Mouse (Mus musculus): ENCODE measurements around the gene Rps26.
A peak's percentile ranks its signal among the peaks of the same experiment; 100 is the strongest.
"Not testable (repeated sequence)": the region's sequence is repeated elsewhere in the genome, so short reads cannot be mapped to it uniquely, and the experiment has no call there.

Rps26 gene

GRCm38 (mm10) chr10:128641871-128642270 lies 15.3 kb upstream of the Rps26 start:
- DNase-seq (ENCODE audit: low read depth, low spot score): no peak

DNA sequence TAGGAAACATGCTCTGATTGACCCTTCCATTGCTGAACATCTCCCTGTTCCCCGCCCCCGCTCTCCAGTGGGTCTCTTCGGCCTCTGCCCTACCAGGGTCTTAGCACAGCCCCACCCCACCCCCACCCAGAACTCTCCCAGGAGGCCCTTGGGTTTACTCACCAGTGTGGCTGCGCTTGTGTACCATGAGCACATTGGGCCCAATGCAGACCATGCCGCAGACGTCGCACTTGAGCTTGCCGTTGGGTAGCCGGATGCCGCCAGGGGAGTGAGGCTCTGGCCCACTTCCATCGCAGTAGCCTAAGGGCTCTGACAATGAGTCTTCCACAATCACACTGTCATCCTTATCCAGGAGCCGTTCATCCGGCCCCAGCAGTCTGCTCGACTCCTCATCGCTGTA lies 14.3 kb upstream of the Rps26 start:
- DNase-seq (ENCODE audit: low read depth, low spot score): no peak

GRCm38 (mm10) chr10:128639999-128640398 lies 13.5 kb upstream of the Rps26 start:
- no peak for DNase-seq (ENCODE audit: low read depth, low spot score)

DNA sequence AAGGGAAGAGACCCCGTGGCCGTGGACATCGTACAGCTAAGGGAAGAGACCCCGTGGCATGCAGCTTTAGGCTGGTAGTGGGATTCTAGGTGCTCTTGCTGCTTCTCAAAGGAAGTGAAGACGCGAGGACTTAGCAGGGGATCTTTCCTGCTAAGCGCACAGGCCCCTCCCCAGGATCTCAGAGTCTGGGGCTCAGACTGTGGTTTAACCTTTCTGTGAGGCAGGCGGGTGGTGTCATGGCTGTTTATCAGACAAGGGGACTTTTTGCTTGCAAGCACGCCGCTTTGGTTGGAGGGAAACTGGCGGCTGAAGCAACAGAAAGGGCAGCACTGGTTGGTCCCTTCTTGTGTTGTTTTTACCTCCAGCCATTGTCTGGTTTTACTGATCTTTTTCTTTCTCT lies 10.5 kb upstream of the Rps26 start:
- DNase-seq (ENCODE audit: low read depth, low spot score): no peak

GRCm38 (mm10) chr10:128636561-128636960 lies 10.0 kb upstream of the Rps26 start:
- DNase-seq (ENCODE audit: low read depth, low spot score): no peak

DNA sequence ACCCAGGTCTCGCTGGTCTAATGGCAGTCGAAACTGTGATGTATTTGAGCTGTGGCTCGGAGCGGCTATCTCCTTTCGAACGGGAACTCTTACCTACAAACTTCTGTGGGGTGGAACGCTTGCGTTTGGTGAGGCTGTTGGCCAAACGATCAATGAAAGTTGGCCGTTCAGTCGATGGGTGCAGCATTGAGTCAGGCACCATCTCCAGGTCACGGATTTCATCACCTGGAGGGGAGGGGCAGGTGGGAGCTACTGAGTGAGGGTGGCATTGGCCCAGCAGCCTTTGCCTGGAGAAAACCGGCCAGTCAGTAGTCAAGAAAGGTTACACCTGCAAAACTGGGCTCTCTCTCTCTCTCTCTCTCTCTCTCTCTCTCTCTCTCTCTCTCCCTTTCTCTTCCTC lies 9.2 kb upstream of the Rps26 start:
- no peak for DNase-seq (ENCODE audit: low read depth, low spot score)

GRCm38 (mm10) chr10:128631571-128631970 lies 5.0 kb upstream of the Rps26 start:
- no peak for DNase-seq (ENCODE audit: low read depth, low spot score)

DNA sequence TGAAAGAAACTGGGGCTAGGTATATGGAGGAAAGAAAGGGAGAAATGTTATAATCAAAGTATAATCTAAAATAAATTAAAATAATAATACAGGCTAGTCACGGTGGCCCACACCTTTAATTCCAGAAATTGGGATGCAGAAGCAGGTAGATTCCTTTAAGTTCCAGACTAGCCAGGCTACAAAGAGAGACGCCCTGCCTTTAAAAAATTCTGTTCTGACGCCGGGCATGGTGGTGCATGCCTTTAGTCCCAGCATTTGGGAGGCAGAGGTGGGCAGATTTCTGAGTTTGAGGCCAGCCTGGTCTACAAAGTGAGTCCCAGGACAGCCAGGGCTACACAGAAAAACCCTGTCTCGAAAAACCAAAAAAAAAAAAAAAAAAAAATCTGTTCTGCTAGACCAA lies 3.8 kb upstream of the Rps26 start:
- not testable (repeated sequence) for DNase-seq (ENCODE audit: low read depth, low spot score)

GRCm38 (mm10) chr10:128629746-128630145 lies 3.2 kb upstream of the Rps26 start:
- no peak for DNase-seq (ENCODE audit: low read depth, low spot score)

- no peak for DNase-seq (ENCODE audit: low read depth, low spot score)
Observed at GRCm38 (mm10) chr10:128627398-128628317, 1.1 kb upstream of the Rps26 start.

- DNase-seq (ENCODE audit: low read depth, low spot score): no peak
Observed at GRCm38 (mm10) chr10:128625287-128625894, 1.2 kb downstream of the Rps26 start.

- not testable (repeated sequence) for DNase-seq (ENCODE audit: low read depth, low spot score)
Observed at GRCm38 (mm10) chr10:128623106-128623613, 3.4 kb downstream of the Rps26 start.

GRCm38 (mm10) chr10:128622702-128623101 lies 3.8 kb downstream of the Rps26 start:
- no peak for DNase-seq (ENCODE audit: low read depth, low spot score)

DNA sequence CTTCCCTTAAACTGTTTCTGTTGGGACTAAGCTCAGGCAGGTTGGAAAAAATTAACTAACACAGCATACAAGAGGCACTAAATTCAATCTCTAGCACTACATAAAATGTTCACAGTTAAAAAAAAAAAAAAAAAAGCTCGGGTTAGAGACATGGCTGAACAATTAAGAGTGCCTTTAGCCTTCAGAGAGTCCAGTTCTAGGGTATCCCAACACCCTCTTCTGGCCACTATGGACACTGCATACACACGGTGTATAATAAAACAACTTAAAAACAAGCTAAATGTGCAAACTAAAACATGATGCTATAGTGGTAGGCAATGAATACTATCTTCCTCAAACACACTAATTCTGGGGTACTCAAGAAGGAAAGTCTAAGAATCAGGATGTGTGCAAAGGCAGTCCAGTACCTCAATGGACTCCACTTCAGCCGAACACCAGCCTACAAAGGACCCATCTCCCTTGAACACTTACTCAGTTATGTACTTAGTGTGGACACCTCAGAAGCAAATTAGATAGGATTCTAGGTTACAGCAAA lies 4.5 kb downstream of the Rps26 start:
- DNase-seq (ENCODE audit: low read depth, low spot score): peak; percentile 57

DNA sequence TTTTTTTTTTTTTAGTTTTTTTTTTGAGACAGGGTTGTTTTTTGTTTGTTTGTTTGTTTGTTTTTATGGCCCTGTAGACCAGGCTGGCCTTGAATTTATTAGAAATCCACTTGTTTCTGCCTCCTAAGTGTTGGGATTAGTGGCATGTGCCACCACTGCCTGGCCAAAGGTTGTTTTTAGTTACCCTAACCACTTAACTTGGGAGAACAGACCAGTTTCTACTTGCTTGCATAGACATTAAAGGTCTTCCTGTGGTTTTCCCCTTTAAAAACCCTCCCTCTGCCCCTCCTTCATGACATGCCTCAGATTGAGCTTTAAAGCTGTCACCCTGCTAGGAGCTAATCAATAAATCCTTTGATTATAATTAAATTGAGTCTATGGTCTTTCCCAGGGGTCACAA lies 6.3 kb downstream of the Rps26 start:
- DNase-seq (ENCODE audit: low read depth, low spot score): no peak

GRCm38 (mm10) chr10:128619148-128619547 lies 7.4 kb downstream of the Rps26 start:
- DNase-seq (ENCODE audit: low read depth, low spot score): not testable (repeated sequence)

DNA sequence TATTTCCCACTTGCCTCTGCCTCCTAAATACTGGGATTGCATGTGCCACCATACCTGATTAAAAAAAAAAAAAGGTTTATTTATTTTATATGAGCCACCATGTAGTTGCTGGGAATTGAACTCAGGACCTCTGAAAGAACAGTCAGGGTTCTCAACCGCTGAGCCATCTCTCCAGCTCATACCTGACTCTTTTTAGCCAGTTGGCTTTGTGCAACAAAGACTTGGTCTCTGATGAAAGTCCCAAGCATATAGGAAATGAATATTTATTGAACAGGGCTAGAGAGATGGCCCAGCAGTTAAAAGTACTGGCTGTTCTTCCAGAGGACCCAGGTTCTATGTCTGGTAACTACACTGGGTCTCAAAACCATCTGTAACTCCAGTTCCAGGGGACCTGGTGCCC lies 8.0 kb downstream of the Rps26 start:
- DNase-seq (ENCODE audit: low read depth, low spot score): no peak

- not testable (repeated sequence) for DNase-seq (ENCODE audit: low read depth, low spot score)
Observed at GRCm38 (mm10) chr10:128615798-128616448, 10.6 kb downstream of the Rps26 start.

- DNase-seq (ENCODE audit: low read depth, low spot score): no peak
Observed at GRCm38 (mm10) chr10:128614934-128615333, 11.6 kb downstream of the Rps26 start.

- DNase-seq (ENCODE audit: low read depth, low spot score): not testable (repeated sequence)
Observed at GRCm38 (mm10) chr10:128613820-128614219, 12.7 kb downstream of the Rps26 start.

GRCm38 (mm10) chr10:128613154-128613440 lies 13.4 kb downstream of the Rps26 start:
- no peak for DNase-seq (ENCODE audit: low read depth, low spot score)

All from A20 (cell line).